Mouse (Mus musculus) brain, embryonic 14.5 days (tissue): ENCODE data around the gene Rnf11.

Source experiments
- CTCF ChIP-seq: fragments of 200-500 bp; IDR thresholded peaks from 2 replicates; pipeline ENCODE4 v1.5.1; 2012; ENCODE audit warnings: inconsistent platforms, mild to moderate bottlenecking, moderate library complexity, borderline replicate concordance; ENCODE audit not compliant: insufficient read depth, insufficient read length; ENCODE audit errors: extremely low read depth
- POLR2A ChIP-seq: fragments of 200-500 bp; IDR thresholded peaks from 2 replicates; pipeline ENCODE4 v1.6.1; 2012; ENCODE audit warnings: mild to moderate bottlenecking, inconsistent platforms, borderline replicate concordance; ENCODE audit not compliant: poor library complexity, insufficient read depth, insufficient read length, severe bottlenecking; ENCODE audit errors: extremely low read depth

- no peak for TF ChIP-seq POLR2A
- TF ChIP-seq CTCF: peak; percentile 44; the same call in 1 of the 2 replicates
Measured at GRCm38 (mm10) chr4:109430854-109431253, 53.7 kb downstream of the Rnf11 start.
